Mouse (Mus musculus) 3T3-L1 (cell line): Measurements from ENCODE around the gene Ndufaf2.

Experiments
- DNase-seq: peaks from one replicate; pipeline ENCODE4 v3.0.0-alpha.2; 2015; ENCODE audit warnings: low read depth, low spot score

The Ndufaf2 gene

GRCm38 (mm10) chr13:108039375-108039774 is 119.0 kb downstream of the Ndufaf2 start:
- peak; percentile 67 for DNase-seq

- DNase-seq, result no peak
These were observed 125.6 kb downstream of the Ndufaf2 start for GRCm38 (mm10) chr13:108032789-108033188.

DNA sequence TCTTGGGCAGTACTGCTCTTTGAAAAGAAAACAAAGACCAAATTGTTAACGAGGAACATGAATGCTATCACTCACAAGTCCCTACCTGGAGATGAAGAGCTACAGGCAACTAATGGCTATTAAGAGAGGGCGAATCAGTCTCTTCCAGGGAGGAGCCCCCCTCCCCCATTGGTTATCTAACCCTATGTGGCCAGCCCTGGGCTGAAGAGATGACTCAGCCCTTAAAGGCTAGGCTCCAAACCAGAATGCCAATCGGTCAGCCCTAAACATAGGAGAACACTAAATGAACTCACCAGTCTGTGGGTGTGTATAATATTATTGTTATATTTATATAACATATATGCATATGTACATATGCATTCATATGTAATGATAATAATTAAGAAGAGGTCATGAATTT is 132.6 kb downstream of the Ndufaf2 start:
- peak; percentile 62 for DNase-seq

DNA sequence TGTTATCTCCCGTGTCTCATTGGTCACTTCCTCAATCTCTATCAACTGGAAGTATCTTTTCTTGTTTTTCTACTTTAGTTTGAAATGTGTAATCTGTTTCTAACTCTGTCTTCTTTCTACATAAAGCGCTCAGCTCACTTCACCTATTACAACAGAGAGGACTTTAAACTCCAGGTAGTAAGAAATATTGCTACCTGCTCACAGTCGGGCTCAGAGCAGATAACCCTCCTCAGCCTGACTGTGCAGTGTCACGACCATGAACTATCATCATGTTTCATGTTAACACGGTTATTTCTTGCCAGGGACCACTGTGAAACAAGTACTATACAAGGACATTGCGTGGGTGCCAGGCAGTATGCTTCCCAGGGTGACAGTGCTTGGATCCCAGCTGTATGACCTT is 141.1 kb downstream of the Ndufaf2 start:
- DNase-seq, result no peak

GRCm38 (mm10) chr13:108015166-108015565 is 143.3 kb downstream of the Ndufaf2 start:
- no peak for DNase-seq

DNA sequence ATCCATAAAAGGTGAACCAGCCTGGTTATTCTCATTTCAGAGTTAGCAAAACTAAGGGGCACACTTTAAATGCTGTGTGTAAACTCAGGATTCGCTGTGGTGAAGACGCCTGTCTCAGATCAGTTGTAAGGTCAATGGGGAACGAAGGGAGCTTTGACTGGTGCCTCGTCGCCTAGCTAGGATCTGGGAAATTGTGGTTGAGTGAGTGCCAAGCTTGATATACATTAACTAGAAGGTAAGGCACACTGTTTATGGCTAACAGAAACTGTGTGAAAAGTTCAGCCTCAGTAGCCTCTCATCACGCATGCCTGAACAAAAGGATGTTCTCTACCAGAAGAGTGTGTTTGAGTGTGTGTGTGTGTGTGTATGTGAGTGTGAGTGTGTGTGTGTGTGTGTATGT is 144.6 kb downstream of the Ndufaf2 start:
- DNase-seq, result no peak

DNA sequence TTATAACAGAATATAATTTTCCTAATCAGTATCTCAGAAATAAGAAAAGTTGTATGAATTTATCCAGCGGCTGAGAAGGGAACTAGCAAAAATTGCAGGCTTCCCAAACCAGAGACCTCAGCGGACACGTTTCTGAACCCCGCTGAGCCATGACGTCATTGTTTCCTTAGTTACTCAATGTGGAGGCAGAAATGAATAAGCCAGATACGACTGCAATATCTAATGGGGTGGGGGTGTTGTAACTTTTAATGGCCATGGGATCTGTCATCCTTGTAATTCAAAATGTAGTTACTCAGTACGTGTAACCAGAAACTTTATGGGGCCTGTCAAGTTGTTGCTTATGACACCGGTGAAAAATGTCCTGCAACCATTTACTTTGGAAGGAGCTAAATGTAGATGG is 145.3 kb downstream of the Ndufaf2 start:
- DNase-seq, result no peak

- no peak for DNase-seq
These were observed 150.6 kb downstream of the Ndufaf2 start for GRCm38 (mm10) chr13:108007861-108008260.

DNA sequence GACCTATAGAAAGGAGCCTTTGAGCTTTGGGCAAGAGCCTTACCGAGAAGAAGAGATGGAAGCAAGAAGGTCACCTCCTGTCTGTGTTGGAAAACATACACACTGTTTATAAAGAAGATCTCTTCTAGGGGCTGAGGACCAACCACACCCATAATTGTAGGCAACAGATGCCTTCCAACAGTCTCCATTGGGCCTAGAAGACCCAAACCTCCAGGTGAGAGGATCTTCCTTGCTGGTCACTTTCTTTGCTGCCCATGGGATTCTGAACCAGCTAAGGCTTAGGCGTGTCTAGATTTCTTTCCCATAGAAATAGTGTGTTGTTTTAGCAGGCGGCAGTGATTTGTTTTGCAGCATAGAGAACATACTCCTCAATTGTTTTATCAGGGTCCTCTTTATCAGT is 162.1 kb downstream of the Ndufaf2 start:
- no peak for DNase-seq

GRCm38 (mm10) chr13:107995211-107995610 is 163.2 kb downstream of the Ndufaf2 start:
- no peak for DNase-seq

GRCm38 (mm10) chr13:107992573-107992972 is 165.8 kb downstream of the Ndufaf2 start:
- DNase-seq, result no peak

DNA sequence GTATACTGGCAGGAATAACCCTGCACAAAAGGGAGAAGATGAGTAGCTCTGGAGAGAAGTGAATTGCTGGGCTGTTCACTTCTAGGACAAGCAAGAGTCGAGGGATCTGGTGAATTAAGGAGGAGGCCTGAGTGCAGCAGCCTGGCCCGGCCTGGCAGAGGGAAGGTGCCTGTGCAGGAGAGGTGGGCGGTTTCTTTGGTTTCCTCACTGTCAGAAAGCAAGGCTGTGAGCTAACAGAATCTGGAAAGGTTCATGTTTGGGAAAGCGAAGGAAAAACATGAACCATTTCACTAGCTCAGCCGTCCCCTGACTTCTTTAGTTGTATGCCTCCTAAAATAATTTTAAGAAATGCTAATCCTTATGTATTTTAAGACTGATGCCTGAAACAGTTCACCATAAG is 173.8 kb downstream of the Ndufaf2 start:
- DNase-seq, result no peak

DNA sequence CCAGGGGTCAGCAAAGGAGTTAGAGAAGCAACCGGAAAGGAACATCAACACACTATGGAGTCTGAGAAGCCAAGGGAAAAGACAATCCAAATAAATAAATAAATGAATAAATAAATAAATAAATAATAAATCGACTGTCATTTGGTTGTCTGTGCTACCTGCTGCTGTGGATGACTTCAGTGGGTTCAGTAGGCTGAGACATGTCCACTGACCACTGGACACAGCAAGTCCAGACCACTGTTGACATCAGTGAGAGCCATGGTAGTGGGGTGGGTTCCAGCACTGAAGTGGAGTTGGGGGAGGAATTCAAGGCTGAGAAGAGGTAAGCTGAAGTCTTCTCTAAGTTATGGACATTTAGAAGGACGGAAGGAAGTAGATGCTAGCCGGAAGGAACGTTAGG is 174.2 kb downstream of the Ndufaf2 start:
- DNase-seq, result no peak

DNA sequence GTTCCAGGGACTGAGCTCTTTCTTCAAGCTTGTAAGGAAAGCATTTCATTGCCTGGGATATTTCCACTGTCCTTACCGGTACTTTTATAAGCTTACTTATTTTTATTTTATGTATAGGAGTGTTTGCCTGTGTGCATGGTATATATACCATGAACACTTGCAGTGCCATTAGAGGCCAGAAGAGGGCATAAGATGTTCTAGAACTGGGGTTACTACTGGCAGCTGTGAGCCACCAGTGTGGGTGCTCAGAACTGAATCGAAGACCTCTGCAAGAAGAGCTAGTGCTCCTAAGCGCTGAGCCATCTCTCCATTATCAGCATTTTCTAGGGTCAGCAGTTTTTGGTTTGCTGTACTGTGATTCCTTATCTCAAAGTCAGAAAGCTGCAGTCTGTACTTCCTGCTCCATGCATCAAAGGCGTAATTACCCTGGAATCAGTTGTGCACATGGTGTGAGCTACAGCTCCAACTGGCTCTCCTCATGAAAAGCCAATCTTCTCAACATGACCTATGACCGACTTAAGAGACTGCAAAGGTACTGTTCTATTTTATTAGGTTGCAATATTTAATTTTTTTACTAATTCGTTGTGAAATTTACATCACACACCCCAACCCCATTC is 175.1 kb downstream of the Ndufaf2 start:
- DNase-seq, result no peak

GRCm38 (mm10) chr13:107979461-107979860 is 179.0 kb downstream of the Ndufaf2 start:
- no peak for DNase-seq

- DNase-seq, result no peak
These were observed 181.4 kb downstream of the Ndufaf2 start for GRCm38 (mm10) chr13:107976886-107977656.

DNA sequence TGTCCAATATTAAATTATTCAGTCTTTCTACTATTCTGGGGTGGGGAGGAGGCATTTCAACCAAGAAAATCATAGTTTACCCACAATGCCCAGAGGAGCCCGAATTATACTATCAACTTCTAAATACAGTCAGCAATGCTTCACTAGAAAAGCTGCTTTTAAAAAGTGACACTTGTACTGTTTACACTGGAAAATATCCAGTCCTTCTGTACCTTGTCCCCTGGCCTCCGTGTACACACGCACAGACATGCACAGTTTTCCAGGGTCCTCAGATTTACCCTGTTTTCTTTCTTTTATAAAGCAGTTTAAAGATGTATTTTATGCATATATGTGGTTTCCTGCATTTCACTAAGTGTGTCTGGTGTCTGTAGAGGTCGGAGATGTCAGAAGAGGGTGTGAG is 186.0 kb downstream of the Ndufaf2 start:
- no peak for DNase-seq

DNA sequence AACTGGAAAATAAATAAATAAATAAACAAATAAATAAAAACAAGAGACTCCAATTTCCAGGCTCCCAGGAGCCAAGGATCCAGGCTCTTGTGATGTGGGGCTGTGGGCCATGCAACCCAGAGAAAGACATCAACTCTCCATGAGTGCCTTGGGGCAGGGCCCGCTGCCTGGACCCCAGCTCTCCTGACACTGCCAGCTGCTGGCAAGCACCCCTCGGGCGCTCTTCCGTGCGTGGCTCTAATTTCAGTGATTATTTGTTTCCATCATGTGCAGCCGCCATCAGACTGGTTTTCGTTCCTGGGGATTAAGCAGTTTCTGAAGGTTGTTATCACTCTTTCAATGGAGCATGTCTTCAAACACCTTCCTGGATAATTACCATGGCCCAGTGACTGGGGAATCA is 186.6 kb downstream of the Ndufaf2 start:
- no peak for DNase-seq

DNA sequence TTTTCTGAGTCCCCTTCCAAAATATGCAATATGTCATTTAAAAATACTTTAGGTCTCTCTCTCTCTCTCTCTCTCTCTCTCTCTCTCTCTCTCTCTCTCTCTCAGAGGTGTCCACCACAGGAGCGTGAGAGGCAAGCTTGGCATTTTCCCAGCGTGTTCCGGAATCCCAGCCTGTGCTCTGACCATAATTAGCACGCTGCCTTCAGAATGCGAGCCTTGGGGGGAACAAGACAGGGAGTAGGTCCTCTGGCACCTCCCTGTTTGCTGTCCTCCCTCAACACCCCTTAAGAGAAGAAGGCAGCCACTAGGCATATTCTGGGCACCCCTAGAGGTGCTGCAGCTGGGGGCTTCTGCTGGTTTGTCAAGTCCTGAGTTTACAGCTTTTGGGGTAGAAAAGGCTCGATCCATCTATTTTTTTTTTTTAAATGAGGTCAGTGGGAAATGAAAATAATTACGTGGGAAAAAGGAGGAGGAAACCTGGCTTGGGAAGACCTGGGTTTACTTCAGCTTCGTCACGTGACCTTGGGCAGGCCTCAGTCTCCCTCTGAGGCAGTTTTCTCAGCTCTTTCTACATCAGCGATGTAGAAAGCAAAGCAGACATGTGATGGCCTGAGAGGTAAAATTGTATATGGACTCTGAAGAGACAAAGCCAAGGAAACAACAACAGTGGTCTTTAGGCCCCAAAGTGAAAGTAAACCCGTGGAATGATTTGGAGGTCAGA is 187.8 kb downstream of the Ndufaf2 start:
- DNase-seq, result no peak

- no peak for DNase-seq
These were observed 188.4 kb downstream of the Ndufaf2 start for GRCm38 (mm10) chr13:107969961-107970391.

GRCm38 (mm10) chr13:107964616-107965015 is 193.8 kb downstream of the Ndufaf2 start:
- DNase-seq, result peak; percentile 19

DNA sequence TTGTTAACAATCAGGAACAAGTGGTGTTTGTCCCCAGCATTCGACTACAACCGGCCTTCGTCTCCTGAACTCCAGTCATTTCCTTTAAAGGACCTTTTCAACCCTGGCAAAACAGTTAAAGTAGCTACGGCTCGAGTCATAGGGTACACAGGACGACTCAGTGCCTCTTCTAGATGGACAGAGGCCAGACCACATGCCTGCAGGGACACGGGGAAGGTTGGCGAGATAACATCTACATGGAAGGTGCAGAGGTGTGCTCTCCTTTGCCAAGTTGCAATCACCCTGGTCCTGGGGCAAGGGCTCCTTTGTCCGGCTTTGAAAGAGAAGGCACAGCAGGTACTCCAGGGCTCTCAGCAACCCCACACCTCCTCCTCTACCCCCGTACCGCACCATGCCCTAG is 195.0 kb downstream of the Ndufaf2 start:
- peak; percentile 53 for DNase-seq

DNA sequence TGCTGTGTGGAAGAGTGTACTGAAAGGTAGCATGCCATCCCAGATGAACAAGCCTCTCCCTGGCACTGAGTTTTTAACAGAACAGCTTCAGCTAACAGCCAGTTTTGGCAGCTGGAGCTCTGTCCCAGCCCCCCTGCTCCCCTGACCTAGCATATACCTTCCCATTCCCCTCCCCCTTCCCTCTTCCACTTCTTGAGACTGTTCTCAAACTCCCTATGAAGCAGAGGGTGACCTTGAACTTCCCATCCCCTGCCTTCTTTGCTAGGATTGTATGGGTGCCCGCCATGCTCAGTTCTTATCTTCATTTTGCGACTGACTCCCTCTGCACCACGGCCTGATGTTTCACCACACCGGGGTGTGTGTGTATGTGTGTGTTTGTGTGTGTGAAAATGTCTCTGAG is 195.7 kb downstream of the Ndufaf2 start:
- DNase-seq, result no peak
